In genomic region chr3:30353878-30354727, GRCm38 (mm10) we compare ENCODE assay signal across 10 mouse cellular contexts.
A peak's percentile ranks its signal among the peaks of the same experiment; 100 is the strongest.
DNase-seq lines count a peak whose midpoint lies in the region; ATAC-seq and TF ChIP-seq lines count a peak whose summit lies in the region.
"Had no signal": no experiment of that assay in that cellular context is flagged by ENCODE, and none has a peak within 500 bp of the region (broad histone marks: within the 10 kb centered on the region; RNA-seq: fewer than 3 reads in every experiment).

No protein-coding gene starts in this region.

- H3K27ac ChIP-seq in hindbrain, postnatal 0 days, result no peak overlapping the region
- H3K27ac ChIP-seq in hindbrain, embryonic 12.5 days, result no peak overlapping the region
- H3K27ac ChIP-seq in kidney, embryonic 15.5 days, result 0 out of 2 replicates have a peak overlapping the region, but pooled peaks have one; percentile 32
- H3K27ac ChIP-seq in hindbrain, embryonic 14.5 days, result no peak overlapping the region
- H3K27ac ChIP-seq: embryonic facial prominence, embryonic 15.5 days had no signal

- H3K36me3 ChIP-seq in hindbrain, postnatal 0 days (ENCODE audit: insufficient read depth, low read length), result no peaks in the 10 kb centered on the region
- H3K36me3 ChIP-seq in hindbrain, embryonic 12.5 days, result no peaks in the 10 kb centered on the region
- no peaks in the 10 kb centered on the region for H3K36me3 ChIP-seq in kidney, embryonic 15.5 days
- no peaks in the 10 kb centered on the region for H3K36me3 ChIP-seq in hindbrain, embryonic 14.5 days (replicated peaks; ENCODE audit: control insufficient read depth, insufficient read depth)
- H3K36me3 ChIP-seq: embryonic facial prominence, embryonic 15.5 days had no signal

- no peaks in the 10 kb centered on the region for H3K9me3 ChIP-seq in hindbrain, postnatal 0 days (ENCODE audit: low read length)
- no peaks in the 10 kb centered on the region for H3K9me3 ChIP-seq in hindbrain, embryonic 12.5 days (replicated peaks)
- no peaks in the 10 kb centered on the region for H3K9me3 ChIP-seq in kidney, embryonic 15.5 days (replicated peaks)
- H3K9me3 ChIP-seq in hindbrain, embryonic 14.5 days (ENCODE audit: control insufficient read depth, low read length), result no peaks in the 10 kb centered on the region
- H3K9me3 ChIP-seq: embryonic facial prominence, embryonic 15.5 days had no signal

- H3K4me2 ChIP-seq in hindbrain, postnatal 0 days (ENCODE audit: low read depth, low read length), result no peak overlapping the region
- no peak overlapping the region for H3K4me2 ChIP-seq in hindbrain, embryonic 12.5 days (replicated peaks)
- no peak overlapping the region for H3K4me2 ChIP-seq in kidney, embryonic 15.5 days
- no peak overlapping the region for H3K4me2 ChIP-seq in hindbrain, embryonic 14.5 days (replicated peaks)
- H3K4me2 ChIP-seq: embryonic facial prominence, embryonic 15.5 days had no signal

- no peaks in the 10 kb centered on the region for H3K27me3 ChIP-seq in hindbrain, postnatal 0 days (ENCODE audit: insufficient read depth, low read length)
- H3K27me3 ChIP-seq in hindbrain, embryonic 12.5 days, result no peaks in the 10 kb centered on the region
- H3K27me3 ChIP-seq in kidney, embryonic 15.5 days, result no peaks in the 10 kb centered on the region
- H3K27me3 ChIP-seq in hindbrain, embryonic 14.5 days (ENCODE audit: control insufficient read depth, insufficient read depth, low read length), result no peaks in the 10 kb centered on the region; the same call in 1 of the 2 replicates
- H3K27me3 ChIP-seq: embryonic facial prominence, embryonic 15.5 days had no signal

- 0 out of 2 replicates have a peak, but pooled peaks have one; percentile 18 for ATAC-seq in hindbrain, postnatal 0 days
- no peak for ATAC-seq in hindbrain, embryonic 12.5 days (ENCODE audit: low FRiP score)
- ATAC-seq in kidney, embryonic 15.5 days (replicated peaks; ENCODE audit: low FRiP score), result peak; percentile 46; the same call in 1 of the 2 replicates
- ATAC-seq in hindbrain, embryonic 14.5 days (ENCODE audit: low FRiP score), result no peak

- peak; percentile 3 for DNase-seq in hindbrain, postnatal 0 days (ENCODE audit: low spot score)
- peak; percentile 46 for DNase-seq in embryo, embryonic 10 days (ENCODE audit: low spot score)
- peak; percentile 40 for DNase-seq in lung, postnatal 14 days
- DNase-seq in left cerebral cortex, postnatal 25 days (ENCODE audit: low spot score in 2 of 2), result no peak
- DNase-seq in hindbrain, embryonic 14.5 days (ENCODE audit: low spot score), result no peak
- DNase-seq in left cerebral cortex, postnatal 36 days (ENCODE audit: low spot score in 2 of 2), result no peak
- DNase-seq: left cerebral cortex, postnatal 4 days had no signal

- no peak overlapping the region for H3K4me3 ChIP-seq in hindbrain, postnatal 0 days (ENCODE audit: low read length)
- no peak overlapping the region for H3K4me3 ChIP-seq in hindbrain, embryonic 12.5 days
- no peak overlapping the region for H3K4me3 ChIP-seq in kidney, embryonic 15.5 days (replicated peaks)
- H3K4me3 ChIP-seq in hindbrain, embryonic 14.5 days (replicated peaks; ENCODE audit: low read length), result no peak overlapping the region
- H3K4me3 ChIP-seq: embryonic facial prominence, embryonic 15.5 days had no signal

- H3K9ac ChIP-seq in hindbrain, postnatal 0 days (replicated peaks; ENCODE audit: low read length), result no peak overlapping the region
- no peak overlapping the region for H3K9ac ChIP-seq in hindbrain, embryonic 12.5 days
- no peak overlapping the region for H3K9ac ChIP-seq in kidney, embryonic 15.5 days
- no peak overlapping the region for H3K9ac ChIP-seq in hindbrain, embryonic 14.5 days
- H3K9ac ChIP-seq: embryonic facial prominence, embryonic 15.5 days had no signal

- TF ChIP-seq CTCF in hindbrain, postnatal 0 days (IDR thresholded peaks at IDR 0.05; ENCODE audit: low read depth), result no peak

- 45% methylated on average over 6 of the region's 6 CpGs for WGBS in hindbrain, postnatal 0 days
- WGBS in hindbrain, embryonic 12.5 days, result 42% methylated on average over 6 of the region's 6 CpGs
- 55% methylated on average over 6 of the region's 6 CpGs for WGBS in kidney, embryonic 15.5 days
- WGBS in hindbrain, embryonic 14.5 days, result 41% methylated on average over 6 of the region's 6 CpGs

- intact Hi-C loops in left cerebral cortex, postnatal 25 days (cut with DNase I), result no loop called here
- intact Hi-C loops in left cerebral cortex, postnatal 36 days (cut with DNase I), result no loop called here

- no peaks in the 10 kb centered on the region for H3K4me1 ChIP-seq in hindbrain, postnatal 0 days (ENCODE audit: insufficient read depth, low read length)
- peaks cover 8% of the 10 kb centered on the region; the same call in 1 of the 2 replicates for H3K4me1 ChIP-seq in hindbrain, embryonic 12.5 days
- H3K4me1 ChIP-seq in kidney, embryonic 15.5 days, result peaks cover 8% of the 10 kb centered on the region
- H3K4me1 ChIP-seq in hindbrain, embryonic 14.5 days (replicated peaks; ENCODE audit: control insufficient read depth, insufficient read depth, low read length), result no peaks in the 10 kb centered on the region
- H3K4me1 ChIP-seq: embryonic facial prominence, embryonic 15.5 days had no signal

Comparison
In these comparisons a context has a peak if more than half of its experiments do, and no peak if none do; other contexts are left out.
1. ATAC-seq: peak in hindbrain, postnatal 0 days (single experiment) and kidney, embryonic 15.5 days (single experiment); none in hindbrain, embryonic 12.5 days (single experiment) and hindbrain, embryonic 14.5 days (single experiment).
2. DNase-seq: peak in hindbrain, postnatal 0 days (single experiment), embryo, embryonic 10 days (single experiment) and lung, postnatal 14 days (single experiment); none in left cerebral cortex, postnatal 25 days (0 of 2), hindbrain, embryonic 14.5 days (single experiment) and left cerebral cortex, postnatal 36 days (0 of 2).